Mouse (Mus musculus): ENCODE measurements around the gene Clpb.

GRCm38 (mm10) chr7:101654936-101655335 is 8.5 kb upstream of the Clpb start:
- TF ChIP-seq GATA1 (IDR thresholded peaks at IDR 0.05; ENCODE audit: low read length): no peak
- TF ChIP-seq TAL1 (IDR thresholded peaks at IDR 0.05; ENCODE audit: low read length): no peak
